Mouse (Mus musculus) liver, embryonic 13.5 days (tissue): ENCODE data around the gene B230217C12Rik. TPM values are rescaled to one million over a fixed set of nuclear protein-coding genes. Genes with fewer than 3 reads are reported as not detected.

ENCODE experiments used
- ATAC-seq: fragments of 200-750 bp; cut with Nextera tagmentation; 2 replicates; pipeline ENCODE4 v1.8.0; 2017; ENCODE audit warnings: low read depth, mild to moderate bottlenecking, moderate number of reproducible peaks, moderate library complexity
- DNase-seq: peaks from one replicate; pipeline ENCODE4 v3.0.0; 2022
- H3K27ac ChIP-seq: fragments of 300-500 bp; sonication (generic); 2 replicates; pipeline ENCODE4 v1.5.1; 2015; ENCODE audit warnings: moderate library complexity, mild to moderate bottlenecking, inconsistent platforms
- H3K27me3 ChIP-seq: fragments of 300-500 bp; sonication (generic); 2 replicates; pipeline ENCODE4 v1.6.1; 2015; ENCODE audit warnings: mild to moderate bottlenecking, inconsistent platforms
- H3K36me3 ChIP-seq: fragments of 300-500 bp; sonication (generic); 2 replicates; pipeline ENCODE4 v1.6.1; 2015; ENCODE audit warnings: mild to moderate bottlenecking, inconsistent platforms
- H3K4me1 ChIP-seq: fragments of 300-500 bp; sonication (generic); replicated peaks from 2 replicates; pipeline ENCODE4 v1.6.1; 2015; ENCODE audit warnings: inconsistent platforms
- H3K4me2 ChIP-seq: fragments of 300-500 bp; sonication (generic); 2 replicates; pipeline ENCODE4 v1.6.1; 2015; ENCODE audit warnings: inconsistent platforms, mild to moderate bottlenecking, moderate library complexity
- H3K4me3 ChIP-seq: fragments of 300-500 bp; sonication (generic); replicated peaks from 2 replicates; pipeline ENCODE4 v1.5.1; 2015; ENCODE audit warnings: mild to moderate bottlenecking, inconsistent platforms
- H3K9ac ChIP-seq: fragments of 300-500 bp; sonication (generic); 2 replicates; pipeline ENCODE4 v1.6.1; 2015; ENCODE audit warnings: mild to moderate bottlenecking, inconsistent platforms
- H3K9me3 ChIP-seq: fragments of 300-500 bp; sonication (generic); replicated peaks from 2 replicates; pipeline ENCODE4 v1.6.1; 2016; ENCODE audit warnings: inconsistent platforms
- WGBS: fragments of 180-500 bp; shearing (Covaris S2); methylation state at CpG from one replicate; pipeline ENCODE4 v1.1.7; 2015; ENCODE audit not compliant: insufficient replicate concordance; 5-methylcytosine and 5-hydroxymethylcytosine counted together
- polyA plus RNA-seq: library from polyadenylated mRNA; unstranded; fragments of >200 nt; fragmentation: Nextera tagmentation; extraction: Ambion mirVana; gene quantifications from 2 replicates; pipeline ENCODE4 v1.2.1, GENCODE M21; 2015

Gene B230217C12Rik
- polyA plus RNA-seq, 1 experiment from 2014 or later = 0.85 TPM

DNA sequence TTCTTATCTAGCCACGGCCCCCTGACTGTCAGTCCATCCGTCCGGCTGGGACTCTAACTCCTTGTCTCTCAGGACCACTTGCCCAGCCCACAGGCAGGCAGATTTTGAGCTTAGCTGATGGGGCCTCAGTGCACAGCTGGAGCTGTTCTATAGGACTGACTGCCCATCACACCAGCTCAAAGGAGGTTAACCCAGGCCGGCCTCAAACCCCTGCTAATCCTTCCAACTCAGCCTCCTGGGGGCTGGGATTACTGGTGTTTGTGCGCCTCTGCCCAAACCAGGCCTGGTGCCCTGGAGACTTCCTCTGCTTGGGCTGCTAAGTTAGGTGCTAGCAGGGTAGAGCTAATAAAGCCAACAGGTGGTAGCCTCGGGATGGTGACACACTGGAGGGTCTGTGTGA, 22.6 kb upstream of the B230217C12Rik start:
- 0 out of 2 replicates have a peak overlapping the region, but pooled peaks have one; percentile 47 for H3K27ac ChIP-seq
- H3K4me2 ChIP-seq = 0 out of 2 replicates have a peak overlapping the region, but pooled peaks have one; percentile 12
- WGBS = 36% methylated on average over 6 of the region's 6 CpGs
- peaks cover 27% of the 10 kb centered on the region for H3K36me3 ChIP-seq
- H3K4me3 ChIP-seq = no peak overlapping the region
- H3K9me3 ChIP-seq = no peaks in the 10 kb centered on the region
- DNase-seq = no peak
- no peaks in the 10 kb centered on the region for H3K27me3 ChIP-seq
- peaks cover 97% of the 10 kb centered on the region for H3K4me1 ChIP-seq
- H3K9ac ChIP-seq = no peak overlapping the region
- ATAC-seq = no peak

DNA sequence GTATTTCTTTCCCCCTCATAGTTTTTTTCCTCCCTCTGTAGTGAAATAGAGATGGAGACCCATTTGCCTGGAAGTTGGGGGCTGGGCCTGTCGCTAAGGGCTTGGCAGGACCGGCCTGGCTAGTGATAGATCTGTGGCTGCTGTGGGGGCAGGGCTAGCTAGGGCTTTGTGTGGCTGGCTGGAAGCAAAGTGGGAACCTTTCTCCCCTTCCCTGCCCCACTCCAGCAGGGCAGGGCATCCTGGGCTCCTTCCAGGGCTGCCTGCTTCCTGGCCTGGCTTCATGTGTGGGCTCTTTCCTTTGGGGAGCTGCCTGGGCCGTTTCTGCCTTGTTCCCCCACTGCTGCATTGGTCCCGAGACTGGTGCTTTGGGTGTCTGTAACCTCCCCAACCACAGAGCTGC, 22.0 kb upstream of the B230217C12Rik start:
- peak overlapping the region; percentile 41 for H3K9ac ChIP-seq

DNA sequence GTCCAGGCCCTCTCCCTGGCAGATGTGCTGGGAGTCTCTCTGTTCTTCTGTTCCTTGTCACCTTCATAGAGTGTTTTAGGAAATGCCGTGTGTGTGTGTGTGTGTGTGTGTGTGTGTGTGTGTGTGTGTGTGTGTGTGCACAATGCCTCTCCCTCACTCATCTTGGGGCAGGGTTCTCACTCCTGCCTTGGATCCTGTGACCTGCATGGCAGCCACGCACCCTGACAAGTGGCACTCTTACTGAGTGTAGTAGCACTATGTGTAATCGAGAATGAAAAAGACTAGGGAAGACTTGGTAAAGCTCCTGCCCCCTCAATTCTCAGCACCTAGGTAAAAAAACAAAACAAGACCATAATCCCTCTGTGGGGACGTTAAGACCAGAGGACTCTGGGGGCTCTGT, 21.5 kb upstream of the B230217C12Rik start:
- no peaks in the 10 kb centered on the region for H3K27me3 ChIP-seq
- no peak overlapping the region for H3K4me2 ChIP-seq
- H3K9ac ChIP-seq = peak overlapping the region; percentile 41
- DNase-seq (no peak), ATAC-seq (no peak)
- H3K36me3 ChIP-seq = peaks cover 26% of the 10 kb centered on the region
- no peaks in the 10 kb centered on the region for H3K9me3 ChIP-seq
- no peak overlapping the region for H3K27ac ChIP-seq
- 63% methylated on average over 4 of the region's 4 CpGs for WGBS
- H3K4me1 ChIP-seq = peaks cover 91% of the 10 kb centered on the region
- H3K4me3 ChIP-seq = no peak overlapping the region

More for the DNA sequence above, 22.0 kb upstream of the B230217C12Rik start:
- peaks cover 27% of the 10 kb centered on the region for H3K36me3 ChIP-seq
- WGBS = 23% methylated on average over 4 of the region's 4 CpGs
- no peak for DNase-seq
- no peak overlapping the region for H3K4me3 ChIP-seq
- no peaks in the 10 kb centered on the region for H3K27me3 ChIP-seq
- H3K9me3 ChIP-seq = no peaks in the 10 kb centered on the region
- peaks cover 95% of the 10 kb centered on the region for H3K4me1 ChIP-seq
- ATAC-seq = no peak
- peak overlapping the region; percentile 39; the same call in 1 of the 2 replicates for H3K27ac ChIP-seq
- no peak overlapping the region for H3K4me2 ChIP-seq

DNA sequence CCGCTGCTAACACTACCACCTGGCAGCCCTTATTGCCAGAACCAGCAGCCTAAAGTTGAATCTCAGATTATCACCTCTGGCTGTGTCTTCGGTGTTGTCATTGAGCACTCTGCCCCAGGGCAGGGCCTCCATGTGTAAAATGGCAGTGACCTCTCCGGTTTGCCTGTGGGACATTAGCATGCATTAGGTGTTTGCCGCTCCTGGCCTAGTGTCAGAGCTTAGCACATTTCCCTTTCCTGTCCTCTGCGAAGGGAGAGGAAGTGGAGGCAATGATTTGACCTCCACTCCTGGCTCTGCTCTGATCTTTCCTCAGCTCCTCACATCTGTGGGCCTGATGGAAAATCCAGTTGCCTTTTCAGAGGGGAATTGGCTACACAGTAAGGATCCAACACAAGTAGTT, 20.7 kb upstream of the B230217C12Rik start:
- Histone ChIP-seq H3K27me3 (no peaks in the 10 kb centered on the region), H3K9ac (no peak overlapping the region), H3K27ac (peak overlapping the region; percentile 64; the same call in 1 of the 2 replicates), H3K9me3 (no peaks in the 10 kb centered on the region), H3K4me3 (no peak overlapping the region), H3K4me2 (no peak overlapping the region), H3K36me3 (peaks cover 29% of the 10 kb centered on the region), H3K4me1 (peaks cover 92% of the 10 kb centered on the region)
- ATAC-seq = no peak
- DNase-seq = no peak
- 59% methylated on average over 5 of the region's 5 CpGs for WGBS

DNA sequence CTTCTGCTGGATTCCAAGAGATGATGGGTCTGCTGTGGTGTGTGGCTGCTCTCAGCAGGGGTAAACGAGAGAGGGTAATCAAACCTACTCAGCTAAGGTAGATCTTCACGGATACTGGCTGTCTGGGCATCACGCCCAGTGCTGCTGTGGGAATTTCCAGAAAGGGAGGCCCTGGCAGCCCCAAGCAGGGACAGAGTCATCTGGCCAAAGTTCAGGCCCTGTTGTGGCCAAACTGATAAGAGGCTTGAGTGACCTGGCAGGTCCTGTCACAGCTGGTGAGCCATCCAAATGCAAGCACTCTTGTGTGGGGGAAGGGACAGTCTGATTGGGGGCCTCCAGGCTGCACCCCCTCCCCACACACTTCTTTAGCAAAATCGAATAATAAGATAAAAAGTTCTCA, 19.7 kb upstream of the B230217C12Rik start:
- ATAC-seq (peak; percentile 49), DNase-seq (no peak)
- peaks cover 92% of the 10 kb centered on the region for H3K4me1 ChIP-seq
- no peaks in the 10 kb centered on the region for H3K9me3 ChIP-seq
- no peak overlapping the region; the same call in 1 of the 2 replicates for H3K9ac ChIP-seq
- no peak overlapping the region for H3K4me3 ChIP-seq
- no peaks in the 10 kb centered on the region for H3K27me3 ChIP-seq
- H3K27ac ChIP-seq = peak overlapping the region; percentile 64
- WGBS = 48% methylated on average over 4 of the region's 4 CpGs
- peaks cover 28% of the 10 kb centered on the region for H3K36me3 ChIP-seq
- no peak overlapping the region for H3K4me2 ChIP-seq

DNA sequence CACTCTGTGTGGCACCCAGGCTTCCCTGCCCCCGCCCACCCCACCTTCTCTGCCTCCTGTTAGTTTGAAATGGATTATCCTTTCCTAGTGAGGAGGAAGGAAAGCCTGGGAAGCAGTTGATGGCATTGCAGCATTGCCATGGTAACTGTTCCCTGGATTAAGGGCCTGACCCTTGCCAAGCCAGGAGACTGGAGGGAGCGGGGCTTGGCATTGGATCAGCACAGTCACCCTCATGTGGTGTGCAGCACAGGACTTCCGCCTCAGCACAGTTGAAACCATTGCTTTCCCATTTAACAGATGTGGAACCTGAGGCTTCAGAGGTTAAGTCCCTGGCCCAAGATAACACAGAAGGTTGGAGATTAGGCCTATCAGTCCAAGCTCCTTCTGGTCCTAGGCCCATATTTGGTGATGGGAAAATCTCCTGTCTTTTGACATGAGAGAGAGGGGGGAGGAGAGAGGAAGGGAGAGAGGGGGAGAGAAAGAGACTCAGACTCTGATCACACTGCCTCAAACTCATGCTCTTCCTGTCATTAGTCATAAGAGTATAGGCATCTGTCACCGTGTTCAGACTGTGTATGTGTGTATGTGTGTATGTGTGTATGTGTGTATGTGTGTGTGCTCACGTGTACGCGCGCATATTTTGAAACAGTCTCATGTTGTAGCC, 19.0 kb upstream of the B230217C12Rik start:
- 72% methylated on average over 8 of the region's 8 CpGs for WGBS
- Histone ChIP-seq H3K9ac (0 out of 2 replicates have a peak overlapping the region, but pooled peaks have one; percentile 33), H3K4me2 (no peak overlapping the region), H3K4me3 (no peak overlapping the region), H3K9me3 (no peaks in the 10 kb centered on the region), H3K4me1 (peaks cover 92% of the 10 kb centered on the region), H3K27ac (peak overlapping the region; percentile 48; the same call in 1 of the 2 replicates), H3K36me3 (peaks cover 22% of the 10 kb centered on the region), H3K27me3 (no peaks in the 10 kb centered on the region)
- 0 out of 2 replicates have a peak, but pooled peaks have one; percentile 10 for ATAC-seq
- DNase-seq = no peak

DNA sequence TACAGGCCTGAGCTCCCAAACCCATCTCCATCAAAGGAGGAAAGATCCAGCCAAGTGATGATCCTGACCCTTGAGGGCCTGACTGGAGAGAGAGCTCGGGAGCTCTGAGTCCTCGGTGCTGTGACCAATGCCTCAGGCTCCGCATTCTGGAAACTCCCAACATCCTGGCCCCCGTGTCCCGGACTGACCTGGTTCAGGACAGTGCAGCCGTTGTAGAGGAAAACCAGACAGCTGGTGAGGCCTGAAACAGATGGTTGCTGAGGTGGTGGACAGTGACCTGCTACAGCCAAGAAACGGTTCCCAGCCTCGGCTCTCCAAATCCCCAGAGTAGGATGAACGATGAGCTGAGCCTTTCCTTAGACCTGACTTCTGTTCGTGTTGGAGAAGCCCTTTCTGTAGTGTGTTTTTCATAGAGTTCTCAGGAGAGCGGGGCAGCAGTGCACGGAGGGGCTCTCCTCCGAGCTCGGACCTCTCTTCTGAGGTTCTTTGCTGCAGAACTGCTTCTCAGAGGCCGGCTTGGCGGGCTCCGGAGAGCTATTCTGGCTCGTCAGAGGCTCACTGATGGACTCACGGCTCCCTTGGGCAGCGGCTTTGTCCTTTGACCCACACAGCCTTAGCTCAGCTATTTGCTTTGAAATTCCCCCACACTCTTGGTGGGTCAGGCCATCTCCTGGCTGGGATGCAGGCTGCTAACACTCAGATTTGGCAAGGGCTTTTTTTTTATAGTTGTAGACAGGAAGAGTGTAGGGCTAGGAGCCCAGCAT, 17.6 kb upstream of the B230217C12Rik start:
- H3K9me3 ChIP-seq = no peaks in the 10 kb centered on the region
- no peak for DNase-seq
- H3K9ac ChIP-seq = no peak overlapping the region
- H3K36me3 ChIP-seq = peaks cover 30% of the 10 kb centered on the region
- 0 out of 2 replicates have a peak overlapping the region, but pooled peaks have one; percentile 12 for H3K4me2 ChIP-seq
- ATAC-seq = no peak
- no peak overlapping the region for H3K27ac ChIP-seq
- no peaks in the 10 kb centered on the region for H3K27me3 ChIP-seq
- WGBS = 76% methylated on average over 20 of the region's 20 CpGs
- H3K4me1 ChIP-seq = peaks cover 81% of the 10 kb centered on the region
- H3K4me3 ChIP-seq = no peak overlapping the region

DNA sequence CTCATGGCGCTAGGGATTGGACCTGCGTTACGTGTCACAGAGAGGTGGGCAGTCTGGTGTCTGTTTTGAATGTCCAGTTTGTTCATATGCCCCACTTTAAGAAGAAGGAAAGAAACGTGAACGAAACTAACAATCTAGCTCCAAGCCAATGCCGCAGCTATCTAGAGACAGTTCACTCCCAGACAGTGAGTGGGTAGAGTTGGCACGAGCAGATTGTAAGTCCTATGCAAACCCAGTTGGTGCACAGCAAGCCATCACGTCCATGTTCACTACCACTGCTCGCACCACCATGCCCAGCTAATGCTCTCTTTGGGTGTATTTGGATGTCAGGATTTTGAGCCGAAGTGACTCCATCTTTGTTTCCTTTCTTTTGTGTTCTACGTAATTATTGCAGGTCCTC, 16.4 kb upstream of the B230217C12Rik start:
- H3K27ac ChIP-seq = no peak overlapping the region
- peaks cover 69% of the 10 kb centered on the region for H3K4me1 ChIP-seq
- no peak overlapping the region for H3K4me3 ChIP-seq
- no peak for DNase-seq
- no peak overlapping the region for H3K4me2 ChIP-seq
- ATAC-seq = no peak
- no peak overlapping the region for H3K9ac ChIP-seq
- peaks cover 30% of the 10 kb centered on the region for H3K36me3 ChIP-seq
- no peaks in the 10 kb centered on the region for H3K27me3 ChIP-seq
- WGBS = 82% methylated on average over 11 of the region's 11 CpGs
- no peaks in the 10 kb centered on the region for H3K9me3 ChIP-seq

DNA sequence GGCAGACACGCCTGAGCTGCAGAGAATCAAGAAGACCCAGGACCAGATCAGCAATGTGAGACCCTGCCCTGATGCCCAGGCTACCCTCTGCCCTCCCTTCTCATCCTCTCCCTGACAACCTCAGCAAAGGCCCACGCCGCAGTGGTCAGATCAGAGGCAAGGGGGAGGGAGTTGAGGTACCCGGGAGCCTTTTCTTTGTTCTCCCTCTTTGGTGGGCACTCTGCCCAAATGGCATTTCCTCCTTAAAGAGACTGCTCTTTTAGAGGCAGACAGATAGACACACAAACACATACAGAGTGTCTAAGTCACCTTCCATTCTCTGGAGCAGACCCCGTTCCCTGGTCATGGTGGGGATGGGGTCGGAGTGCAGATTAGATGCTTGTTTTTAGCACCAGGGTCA, 15.7 kb upstream of the B230217C12Rik start:
- H3K36me3 ChIP-seq = peaks cover 31% of the 10 kb centered on the region
- no peaks in the 10 kb centered on the region for H3K9me3 ChIP-seq
- peaks cover 68% of the 10 kb centered on the region for H3K4me1 ChIP-seq
- no peak overlapping the region for H3K4me2 ChIP-seq
- no peaks in the 10 kb centered on the region for H3K27me3 ChIP-seq
- H3K4me3 ChIP-seq = no peak overlapping the region
- 0 out of 2 replicates have a peak overlapping the region, but pooled peaks have one; percentile 19 for H3K27ac ChIP-seq
- ATAC-seq = no peak
- no peak overlapping the region for H3K9ac ChIP-seq
- 56% methylated on average over 6 of the region's 6 CpGs for WGBS
- no peak for DNase-seq

DNA sequence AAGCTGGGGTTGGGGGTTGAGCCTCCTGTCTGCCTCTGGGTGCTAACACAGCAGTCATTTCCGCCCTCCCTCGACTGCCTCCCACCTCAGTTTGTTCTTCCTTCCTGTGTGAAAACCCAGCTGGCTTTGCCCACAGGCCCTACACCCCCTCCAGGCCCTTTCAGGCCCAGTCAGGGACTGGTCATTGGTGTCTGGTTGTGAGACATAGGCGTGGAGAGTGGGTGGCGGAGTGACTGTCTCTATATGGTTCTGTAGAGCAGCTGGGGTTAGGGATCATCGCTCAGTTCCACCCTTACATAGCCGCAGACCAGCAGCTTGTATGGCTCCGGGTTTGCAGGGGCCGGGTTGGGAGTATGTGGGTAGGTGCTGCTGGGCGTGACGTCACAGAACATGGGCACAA, 15.3 kb upstream of the B230217C12Rik start:
- H3K27me3 ChIP-seq = no peaks in the 10 kb centered on the region
- peak overlapping the region; percentile 19; the same call in 1 of the 2 replicates for H3K27ac ChIP-seq
- no peak overlapping the region for H3K4me2 ChIP-seq
- H3K4me1 ChIP-seq = peaks cover 68% of the 10 kb centered on the region
- H3K4me3 ChIP-seq = no peak overlapping the region
- 61% methylated on average over 10 of the region's 10 CpGs for WGBS
- no peak for DNase-seq
- peaks cover 34% of the 10 kb centered on the region for H3K36me3 ChIP-seq
- no peak overlapping the region for H3K9ac ChIP-seq
- H3K9me3 ChIP-seq = no peaks in the 10 kb centered on the region
- ATAC-seq = no peak

DNA sequence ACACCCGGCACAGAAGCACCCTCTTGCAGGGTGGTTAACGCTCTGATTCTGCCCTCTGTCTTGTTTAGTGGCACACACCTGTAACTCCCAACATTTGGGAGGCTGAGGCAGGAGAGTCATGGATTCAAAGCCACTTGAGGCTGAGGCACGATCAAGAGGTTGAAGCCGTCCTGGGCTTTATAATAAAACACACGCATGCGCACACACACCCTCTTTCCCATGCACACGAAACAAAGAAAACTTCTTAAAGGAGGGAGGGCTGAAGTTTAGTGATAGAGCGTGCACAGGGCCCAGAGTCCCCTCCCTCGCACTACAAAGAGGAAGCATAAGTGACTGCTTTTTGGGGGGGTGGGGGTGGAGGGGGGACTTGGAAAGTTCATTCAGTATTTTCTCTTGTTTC, 14.6 kb upstream of the B230217C12Rik start:
- H3K4me2 ChIP-seq = no peak overlapping the region
- H3K4me3 ChIP-seq = no peak overlapping the region
- ATAC-seq = no peak
- H3K36me3 ChIP-seq = peaks cover 39% of the 10 kb centered on the region
- WGBS = 38% methylated on average over 7 of the region's 9 CpGs
- H3K27me3 ChIP-seq = no peaks in the 10 kb centered on the region
- no peak overlapping the region; the same call in 1 of the 2 replicates for H3K27ac ChIP-seq
- H3K9ac ChIP-seq = no peak overlapping the region
- DNase-seq = no peak
- H3K4me1 ChIP-seq = peaks cover 66% of the 10 kb centered on the region
- H3K9me3 ChIP-seq = no peaks in the 10 kb centered on the region
